Mouse (Mus musculus): ENCODE data around the gene Mgl2. TPM values are rescaled to one million over a fixed set of nuclear protein-coding genes. Genes with fewer than 3 reads are reported as not detected.

The Mgl2 gene
- total RNA-seq, 2 experiments from 2014 or later, result 3.5 to 5.1 TPM

GRCm38 (mm10) chr11:70170291-70170690, 40.2 kb downstream of the Mgl2 start:
- DNase-seq, result no peak

GRCm38 (mm10) chr11:70171181-70171580, 41.1 kb downstream of the Mgl2 start:
- DNase-seq, result no peak

GRCm38 (mm10) chr11:70171847-70172246, 41.7 kb downstream of the Mgl2 start:
- peak in 1 of 2 experiments; percentile 20 for DNase-seq

GRCm38 (mm10) chr11:70172298-70172697, 42.2 kb downstream of the Mgl2 start:
- no peak for DNase-seq

GRCm38 (mm10) chr11:70174491-70174890, 44.4 kb downstream of the Mgl2 start:
- no peak for DNase-seq

GRCm38 (mm10) chr11:70177647-70178046, 47.5 kb downstream of the Mgl2 start:
- no peak for DNase-seq

- DNase-seq, result no peak
These were observed 48.2 kb downstream of the Mgl2 start for GRCm38 (mm10) chr11:70178311-70178710.

GRCm38 (mm10) chr11:70178756-70179155, 48.6 kb downstream of the Mgl2 start:
- DNase-seq, result no peak

GRCm38 (mm10) chr11:70179401-70179800, 49.3 kb downstream of the Mgl2 start:
- DNase-seq, result peak in 1 of 2 experiments; percentile 20

- no peak for DNase-seq
These were observed 50.4 kb downstream of the Mgl2 start for GRCm38 (mm10) chr11:70180496-70180895.

GRCm38 (mm10) chr11:70185120-70185519, 55.0 kb downstream of the Mgl2 start:
- DNase-seq, result peak in 1 of 2 experiments; percentile 56

Other genes with a start within 250 kb of the Mgl2 start
- 1 to 10 TPM; 2.0 to 2.5 TPM for gene Kctd11, start 248.9 kb upstream of the Mgl2 start, total RNA-seq (2021)
- gene Acap1, start 234.8 kb upstream of the Mgl2 start, total RNA-seq (2021), result 1 to 10 TPM in 1 of 2 experiments, under 1 TPM in 1; 0.72 to 4.4 TPM
- gene 2810408A11Rik, start 229.3 kb upstream of the Mgl2 start, total RNA-seq (2021), result under 1 TPM in 1 of 2 experiments, not detected in 1; 0.41 TPM
- gene Neurl4, start 229.3 kb upstream of the Mgl2 start, total RNA-seq (2021), result 10 to 100 TPM; 42.1 to 48.0 TPM
- 10 to 100 TPM; 26.2 to 27.5 TPM for gene Gps2, start 216.4 kb upstream of the Mgl2 start, total RNA-seq (2021)
- 100 to 1,000 TPM; 415 to 425 TPM for gene Eif5a, start 208.4 kb upstream of the Mgl2 start, total RNA-seq (2021)
- 10 to 100 TPM; 14.6 to 23.1 TPM for gene Ybx2, start 194.5 kb upstream of the Mgl2 start, total RNA-seq (2021)
- gene Slc2a4, start 182.1 kb upstream of the Mgl2 start, total RNA-seq (2021), result 100 to 1,000 TPM; 402 to 439 TPM
- 1 to 10 TPM in 1 of 2 experiments, not detected in 1; 1.3 TPM for gene Cldn7, start 165.6 kb upstream of the Mgl2 start, total RNA-seq (2021)
- 100 to 1,000 TPM; 130 to 144 TPM for gene Ctdnep1, start 149.2 kb upstream of the Mgl2 start, total RNA-seq (2021)
- gene Elp5, start 147.8 kb upstream of the Mgl2 start, total RNA-seq (2021), result 10 to 100 TPM; 46.2 to 53.1 TPM
- gene Gabarap, start 139.2 kb upstream of the Mgl2 start, total RNA-seq (2021), result 100 to 1,000 TPM; 285 to 320 TPM
- 10 to 100 TPM; 18.4 to 19.7 TPM for gene Phf23, start 134.6 kb upstream of the Mgl2 start, total RNA-seq (2021)
- 1 to 10 TPM; 3.4 to 4.8 TPM for gene Dvl2, start 129.7 kb upstream of the Mgl2 start, total RNA-seq (2021)
- 1,000 to 10,000 TPM; 1,326 to 1,372 TPM for gene Acadvl, start 114.9 kb upstream of the Mgl2 start, total RNA-seq (2021)
- gene Dlg4, start 113.4 kb upstream of the Mgl2 start, total RNA-seq (2021), result 1 to 10 TPM; 5.9 to 6.8 TPM
- gene Asgr1, start 76.2 kb upstream of the Mgl2 start, total RNA-seq (2021), result not detected
- gene Asgr2, start 37.7 kb upstream of the Mgl2 start, total RNA-seq (2021), result under 1 TPM in 1 of 2 experiments, not detected in 1; 0.21 TPM
- gene Clec10a, start 25.9 kb downstream of the Mgl2 start, total RNA-seq (2021), result 1 to 10 TPM; 3.1 to 3.5 TPM
- gene Slc16a11, start 82.4 kb downstream of the Mgl2 start, total RNA-seq (2021), result 1 to 10 TPM in 1 of 2 experiments, under 1 TPM in 1; 0.65 to 2.2 TPM
- gene Slc16a13, start 90.7 kb downstream of the Mgl2 start, total RNA-seq (2021), result 1 to 10 TPM; 2.1 to 2.9 TPM
- 10 to 100 TPM in 1 of 2 experiments, 1 to 10 TPM in 1; 5.5 to 15.5 TPM for gene Bcl6b, start 99.5 kb downstream of the Mgl2 start, total RNA-seq (2021)
- gene 0610010K14Rik, start 107.6 kb downstream of the Mgl2 start, total RNA-seq (2021), result 10 to 100 TPM; 29.1 to 30.6 TPM
- gene Gm21988, start 109.5 kb downstream of the Mgl2 start, total RNA-seq (2021), result 1 to 10 TPM; 2.7 TPM
- 100 to 1,000 TPM in 1 of 2 experiments, 10 to 100 TPM in 1; 97.8 to 102 TPM for gene Rnasek, start 109.5 kb downstream of the Mgl2 start, total RNA-seq (2021)
- gene Alox12, start 125.0 kb downstream of the Mgl2 start, total RNA-seq (2021), result 1 to 10 TPM; 1.6 to 1.9 TPM
- gene Alox12e, start 192.3 kb downstream of the Mgl2 start, total RNA-seq (2021), result not detected
- gene Alox15, start 221.7 kb downstream of the Mgl2 start, total RNA-seq (2021), result 1 to 10 TPM; 4.0 to 7.2 TPM